Mouse (Mus musculus): ENCODE results near the gene Mthfr.
"Not testable (repeated sequence)": the region's sequence is repeated elsewhere in the genome, so short reads cannot be mapped to it uniquely, and the experiment has no call there.

The Mthfr gene

GRCm38 (mm10) chr4:148040029-148040830 lies 1.4 kb downstream of the Mthfr start:
- DNase-seq (ENCODE audit: low read depth), result peak; percentile 29

GRCm38 (mm10) chr4:148040933-148041610 lies 2.2 kb downstream of the Mthfr start:
- DNase-seq (ENCODE audit: low read depth), result peak; percentile 46

- peak; percentile 59 for DNase-seq (ENCODE audit: low read depth)
Measured at GRCm38 (mm10) chr4:148041611-148042191, 2.8 kb downstream of the Mthfr start.

GRCm38 (mm10) chr4:148043327-148043726 lies 4.5 kb downstream of the Mthfr start:
- DNase-seq (ENCODE audit: low read depth), result not testable (repeated sequence)

- no peak for DNase-seq (ENCODE audit: low read depth)
Measured at GRCm38 (mm10) chr4:148044113-148044512, 5.2 kb downstream of the Mthfr start.

- DNase-seq (ENCODE audit: low read depth), result no peak
Measured at GRCm38 (mm10) chr4:148046450-148047031, 7.7 kb downstream of the Mthfr start.

- not testable (repeated sequence) for DNase-seq (ENCODE audit: low read depth)
Measured at GRCm38 (mm10) chr4:148050396-148050914, 11.6 kb downstream of the Mthfr start.

- DNase-seq (ENCODE audit: low read depth), result no peak
Measured at GRCm38 (mm10) chr4:148051046-148051776, 12.3 kb downstream of the Mthfr start.

- no peak for DNase-seq (ENCODE audit: low read depth)
Measured at GRCm38 (mm10) chr4:148051886-148052285, 13.0 kb downstream of the Mthfr start.

- no peak for DNase-seq (ENCODE audit: low read depth)
Measured at GRCm38 (mm10) chr4:148052976-148053375, 14.1 kb downstream of the Mthfr start.

- no peak for DNase-seq (ENCODE audit: low read depth)
Measured at GRCm38 (mm10) chr4:148053417-148053920, 14.6 kb downstream of the Mthfr start.

- DNase-seq (ENCODE audit: low read depth), result no peak
Measured at GRCm38 (mm10) chr4:148054961-148055695, 16.3 kb downstream of the Mthfr start.

GRCm38 (mm10) chr4:148056246-148056645 lies 17.4 kb downstream of the Mthfr start:
- DNase-seq (ENCODE audit: low read depth), result no peak

- DNase-seq (ENCODE audit: low read depth), result no peak
Measured at GRCm38 (mm10) chr4:148056801-148057200, 17.9 kb downstream of the Mthfr start.

GRCm38 (mm10) chr4:148057661-148058209 lies 18.9 kb downstream of the Mthfr start:
- DNase-seq (ENCODE audit: low read depth), result no peak

GRCm38 (mm10) chr4:148058218-148058819 lies 19.4 kb downstream of the Mthfr start:
- no peak for DNase-seq (ENCODE audit: low read depth)

GRCm38 (mm10) chr4:148058993-148059392 lies 20.1 kb downstream of the Mthfr start:
- no peak for DNase-seq (ENCODE audit: low read depth)

- no peak for DNase-seq (ENCODE audit: low read depth)
Measured at GRCm38 (mm10) chr4:148060120-148061085, 21.5 kb downstream of the Mthfr start.

GRCm38 (mm10) chr4:148061086-148061480 lies 22.2 kb downstream of the Mthfr start:
- no peak for DNase-seq (ENCODE audit: low read depth)

Data from naive thymus-derived CD4-positive, alpha-beta T cell, adult 2 months (primary cell).